Mouse (Mus musculus) mouse embryonic stem cell (cell line): ENCODE results near the gene Ptk6.

Experiments
- in situ Hi-C, 2 experiments: fragments of 300-500 bp; cut with MboI; formaldehyde crosslinking; loops; 1 replicate in 1 of 2; 3 replicates in 1 of 2; pipeline ENCODE4 v1.14.3; 2019 to 2020; ENCODE audit warnings: low sequenced_read_pairs in 2 of 2, low pct_unique_long_range_greater_than_20kb in 1 of 2, mixed read lengths in 1 of 2; ENCODE audit not compliant: unreplicated experiment in 1 of 2

Ptk6 gene

DNA sequence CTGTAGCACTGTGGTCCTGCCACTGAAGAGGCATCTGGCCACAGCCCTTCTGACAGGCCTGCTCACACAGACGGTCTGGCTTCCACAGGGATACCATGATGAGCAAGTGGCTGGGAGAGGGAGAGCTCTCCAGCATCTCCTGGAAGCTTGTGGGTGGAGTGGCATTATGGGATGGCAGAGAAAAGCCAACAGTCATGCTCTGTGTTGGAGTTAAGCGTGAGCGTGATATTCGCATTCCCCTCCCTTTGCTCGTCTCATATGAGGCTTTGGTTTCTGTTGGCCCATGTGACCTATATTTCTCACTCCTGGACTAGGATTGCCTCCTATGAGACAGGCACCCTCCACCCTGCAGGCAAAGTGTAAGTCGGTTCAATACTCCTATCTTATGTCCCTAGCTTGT lies 52.3 kb downstream of the Ptk6 start:
- in situ Hi-C loops: no loop called here

DNA sequence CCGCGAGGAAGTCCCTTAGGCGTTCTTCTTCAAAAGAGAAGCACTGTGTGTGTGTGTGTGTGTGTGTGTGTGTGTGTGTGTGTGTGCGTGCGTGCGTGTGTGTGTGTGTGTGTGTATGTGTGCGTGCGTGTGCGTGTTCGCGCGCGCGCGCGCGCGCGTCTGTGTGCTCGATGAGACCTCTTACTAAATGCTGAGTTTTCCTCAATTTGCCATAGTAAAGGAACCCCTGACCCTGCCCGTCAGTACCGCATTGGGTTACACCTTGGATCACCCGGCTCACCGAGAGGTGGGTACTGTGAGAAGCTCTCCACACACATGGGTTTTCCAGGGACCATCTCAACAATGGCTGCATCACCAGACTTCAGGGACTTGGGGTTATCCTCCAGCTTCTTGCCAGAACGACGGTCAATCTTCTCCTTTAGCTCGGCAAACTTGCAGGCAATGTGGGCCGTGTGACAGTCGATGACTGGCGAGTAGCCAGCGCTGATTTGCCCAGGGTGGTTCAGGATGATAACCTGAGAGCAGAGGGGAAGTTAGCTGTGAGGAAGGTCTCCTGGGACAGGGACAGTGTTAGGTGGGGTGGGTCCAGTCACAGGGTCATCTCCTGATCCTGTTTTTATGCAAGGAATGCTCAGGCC lies 54.2 kb downstream of the Ptk6 start:
- in situ Hi-C loops: no loop called here

DNA sequence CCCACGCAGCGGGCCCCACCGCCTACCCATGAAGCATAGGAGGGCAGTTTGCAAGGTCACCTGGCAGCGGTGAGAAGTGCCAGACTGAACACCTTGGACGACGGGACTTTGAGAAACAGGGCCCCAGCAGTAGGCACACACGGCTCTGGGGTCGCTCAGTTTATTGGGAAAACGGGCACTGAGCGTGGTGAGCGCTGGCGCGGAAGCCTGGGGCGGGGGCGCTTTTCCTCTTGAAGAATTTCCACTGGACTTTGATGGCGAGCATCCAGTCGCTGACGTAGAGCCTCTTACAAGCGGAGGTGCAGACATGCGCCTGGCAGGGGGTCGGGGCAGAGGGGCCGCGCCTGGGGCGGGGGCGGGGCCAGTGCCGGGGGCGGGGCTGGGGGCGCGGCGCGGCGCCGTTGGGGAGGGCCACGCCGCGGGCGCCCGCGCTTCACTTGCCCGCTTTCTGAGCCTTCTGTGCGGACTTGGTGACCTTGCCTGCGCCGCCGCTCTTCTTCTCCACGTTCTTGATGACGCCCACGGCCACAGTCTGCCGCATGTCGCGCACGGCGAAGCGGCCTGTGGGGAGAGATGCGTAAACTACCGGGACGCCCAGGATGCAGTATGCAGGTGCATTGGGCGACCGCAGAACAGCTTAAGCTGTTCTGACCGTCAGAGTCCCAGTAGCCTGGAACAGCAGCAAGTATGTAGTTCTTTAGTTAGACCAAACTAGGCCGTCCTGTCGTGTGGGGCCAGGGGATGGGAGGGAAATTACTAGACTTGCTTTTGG lies 54.9 kb downstream of the Ptk6 start:
- in situ Hi-C loops: no loop called here

DNA sequence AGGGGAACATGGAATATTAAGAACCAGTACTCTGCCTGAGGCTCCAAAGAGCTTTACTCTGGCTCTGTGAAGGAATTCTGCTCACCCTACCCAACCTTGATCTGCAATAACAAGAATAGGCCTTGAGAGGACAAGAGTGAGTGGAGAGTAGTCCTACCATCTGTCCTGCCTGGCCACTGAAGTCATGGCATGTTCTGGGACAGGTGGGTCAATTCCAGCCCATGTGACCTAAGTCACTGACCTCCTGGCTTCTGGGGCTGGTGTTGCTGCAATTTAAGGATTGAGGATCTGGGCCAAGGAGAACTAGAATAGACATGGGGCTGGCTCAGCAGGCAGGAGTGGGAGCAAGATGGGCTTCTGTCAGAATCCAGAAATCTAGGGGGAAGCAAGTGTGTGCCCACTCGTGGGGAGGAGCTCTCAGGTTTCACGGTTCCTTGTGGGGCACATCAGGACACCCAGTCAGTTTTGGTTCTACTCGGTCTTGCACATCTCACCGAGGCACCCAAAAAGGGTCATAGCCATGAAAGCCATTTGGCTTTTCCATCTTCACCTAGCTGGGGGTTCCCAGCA lies 55.5 kb downstream of the Ptk6 start:
- in situ Hi-C loops: no loop called here

DNA sequence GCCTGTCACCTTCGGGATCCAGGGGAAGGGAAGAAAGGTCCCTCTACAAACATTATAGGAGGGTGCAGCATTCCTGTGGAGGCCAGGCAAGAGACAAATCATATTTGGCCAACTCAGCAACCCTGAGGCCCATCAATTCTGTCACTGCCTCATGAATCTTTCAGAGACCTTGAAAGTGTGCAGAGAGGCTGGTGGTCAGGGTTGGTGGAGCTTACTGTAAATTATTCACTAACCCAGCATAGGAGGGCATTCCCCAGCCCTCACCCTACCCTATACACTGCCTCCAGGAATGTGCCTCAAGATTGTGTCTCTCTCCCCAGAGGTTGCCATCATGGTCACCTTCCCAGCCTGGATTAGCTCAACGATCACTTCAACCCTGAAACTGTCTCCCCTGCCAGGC lies 57.9 kb downstream of the Ptk6 start:
- in situ Hi-C loops: no loop called here
